Mouse (Mus musculus) myocyte (in vitro differentiated cells): Measurements from ENCODE around the gene Auh. TPM values are rescaled to one million over a fixed set of nuclear protein-coding genes. Genes with fewer than 3 reads are reported as not detected.
A peak's percentile ranks its signal among the peaks of the same experiment; 100 is the strongest.

Experiments used
- H3K27me3 ChIP-seq: one replicate; pipeline ENCODE4 v1.6.1; 2011; ENCODE audit not compliant: control insufficient read depth, insufficient read depth, insufficient read length
- H3K36me3 ChIP-seq: one replicate; pipeline ENCODE4 v1.6.1; 2011; ENCODE audit not compliant: control insufficient read depth, insufficient read depth
- H3K4me2 ChIP-seq: one replicate; pipeline ENCODE4 v1.6.1; 2011; ENCODE audit warnings: low read depth, control low read depth
- H3K4me3 ChIP-seq: one replicate; pipeline ENCODE4 v1.5.1; 2011; ENCODE audit warnings: mild to moderate bottlenecking, control low read depth, moderate library complexity
- H3K79me2 ChIP-seq: one replicate; pipeline ENCODE4 v1.6.1; 2011; ENCODE audit not compliant: control insufficient read depth, insufficient read depth
- H3ac ChIP-seq: one replicate; pipeline ENCODE4 v1.6.1; 2011; ENCODE audit not compliant: control insufficient read depth, insufficient read length
- CEBPB ChIP-seq: IDR thresholded peaks from 2 replicates; pipeline ENCODE4 v1.6.1; 2011; ENCODE audit warnings: mild to moderate bottlenecking, moderate library complexity; ENCODE audit not compliant: poor library complexity, insufficient read depth, severe bottlenecking
- E2F4 ChIP-seq: IDR thresholded peaks from one replicate; pipeline ENCODE4 v1.6.1; 2011; ENCODE audit warnings: mild to moderate bottlenecking, control low read depth, moderate library complexity; ENCODE audit not compliant: insufficient read depth
- MAX ChIP-seq: IDR thresholded peaks from one replicate; pipeline ENCODE4 v1.6.1; 2011; ENCODE audit warnings: low read depth, mild to moderate bottlenecking, control low read depth
- MYOD1 ChIP-seq, 3 experiments: IDR thresholded peaks; one replicate each; pipeline ENCODE4 v1.6.1; 2011; ENCODE audit warnings: control low read depth in 2 of 3, low read depth in 2 of 3, mild to moderate bottlenecking in 2 of 3, moderate library complexity in 1 of 3; ENCODE audit not compliant: insufficient read length in 2 of 3, control insufficient read depth in 1 of 3
- MYOG ChIP-seq, 3 experiments: IDR thresholded peaks; one replicate each; pipeline ENCODE4 v1.6.1; 2011; ENCODE audit warnings: control low read depth in 2 of 3, low read depth in 2 of 3, mild to moderate bottlenecking in 2 of 3; ENCODE audit not compliant: insufficient read length in 2 of 3, control insufficient read depth in 1 of 3, insufficient read depth in 1 of 3
- POLR2A ChIP-seq: IDR thresholded peaks from one replicate; pipeline ENCODE4 v1.6.1; 2011; ENCODE audit warnings: low read depth, mild to moderate bottlenecking, control low read depth, moderate library complexity; ENCODE audit not compliant: insufficient read length
- POLR2AphosphoS2 ChIP-seq: IDR thresholded peaks from one replicate; pipeline ENCODE4 v1.6.1; 2011; ENCODE audit warnings: low read depth, control low read depth; ENCODE audit not compliant: insufficient read length
- REST ChIP-seq: IDR thresholded peaks from one replicate; pipeline ENCODE4 v1.6.1; 2011; ENCODE audit warnings: mild to moderate bottlenecking, control low read depth, moderate library complexity; ENCODE audit not compliant: insufficient read depth, insufficient read length
- SRF ChIP-seq: IDR thresholded peaks from one replicate; pipeline ENCODE4 v1.6.1; 2011; ENCODE audit warnings: low read depth; ENCODE audit not compliant: control insufficient read depth, insufficient read length
- TCF12 ChIP-seq: IDR thresholded peaks from one replicate; pipeline ENCODE4 v1.6.1; 2011; ENCODE audit warnings: mild to moderate bottlenecking, control low read depth; ENCODE audit not compliant: poor library complexity, insufficient read depth, severe bottlenecking
- TCF3 ChIP-seq: IDR thresholded peaks from one replicate; pipeline ENCODE4 v1.6.1; 2011; ENCODE audit warnings: low read depth, control low read depth; ENCODE audit not compliant: insufficient read length
- USF1 ChIP-seq: IDR thresholded peaks from one replicate; pipeline ENCODE4 v1.6.1; 2011; ENCODE audit warnings: low read depth, mild to moderate bottlenecking, control low read depth, moderate library complexity
- polyA plus RNA-seq: library from polyadenylated mRNA; unstranded; fragments of >200 nt; fragmentation: generic; extraction: Trizol; gene quantifications from one replicate; pipeline ENCODE4 v1.2.1, GENCODE M21; 2012; ENCODE audit warnings: missing spikeins

Auh gene
- polyA plus RNA-seq, 1 experiment, result 17.4 TPM

DNA sequence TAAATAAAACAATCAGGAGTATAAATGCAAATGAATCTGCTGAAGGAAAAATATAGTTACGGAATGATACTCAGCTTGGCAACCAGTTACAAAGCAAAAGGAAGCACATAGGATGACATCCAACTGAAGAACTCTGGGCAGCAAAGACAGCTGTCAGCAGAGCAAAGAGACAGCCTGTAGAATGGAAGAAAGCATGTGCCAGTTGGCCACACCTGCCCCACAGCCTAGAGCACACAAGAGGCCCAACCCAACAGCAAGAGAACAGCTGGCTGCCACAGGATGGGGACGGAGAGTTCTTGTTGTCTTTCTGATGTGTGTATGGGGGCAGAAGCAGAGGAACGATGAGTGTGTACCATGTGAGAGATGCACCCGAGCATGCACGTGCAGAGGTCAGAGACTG, 29.8 kb downstream of the Auh start:
- TF ChIP-seq E2F4 (no peak), POLR2A (no peak), TCF3 (peak; percentile 3), MAX (no peak), REST (no peak), USF1 (no peak), MYOG (IDR thresholded peaks at IDR 0.05; ENCODE audit: control insufficient read depth in 1 of 3, insufficient read depth in 1 of 3, insufficient read length in 2 of 3, low read depth in 2 of 3) (peak in 2 of 3 experiments; percentile 31 to 74), MYOD1 (IDR thresholded peaks at IDR 0.05; ENCODE audit: control insufficient read depth in 1 of 3, insufficient read length in 2 of 3, low read depth in 2 of 3) (peak in 2 of 3 experiments; percentile 36 to 77), POLR2AphosphoS2 (no peak), CEBPB (no peak), TCF12 (no peak), SRF (no peak)
- H3K4me2 ChIP-seq, result no peak overlapping the region
- no peaks in the 10 kb centered on the region for H3K79me2 ChIP-seq
- H3K36me3 ChIP-seq, result no peaks in the 10 kb centered on the region
- no peaks in the 10 kb centered on the region for H3K27me3 ChIP-seq
- no peak overlapping the region for H3K4me3 ChIP-seq
- H3ac ChIP-seq, result no peak overlapping the region

DNA sequence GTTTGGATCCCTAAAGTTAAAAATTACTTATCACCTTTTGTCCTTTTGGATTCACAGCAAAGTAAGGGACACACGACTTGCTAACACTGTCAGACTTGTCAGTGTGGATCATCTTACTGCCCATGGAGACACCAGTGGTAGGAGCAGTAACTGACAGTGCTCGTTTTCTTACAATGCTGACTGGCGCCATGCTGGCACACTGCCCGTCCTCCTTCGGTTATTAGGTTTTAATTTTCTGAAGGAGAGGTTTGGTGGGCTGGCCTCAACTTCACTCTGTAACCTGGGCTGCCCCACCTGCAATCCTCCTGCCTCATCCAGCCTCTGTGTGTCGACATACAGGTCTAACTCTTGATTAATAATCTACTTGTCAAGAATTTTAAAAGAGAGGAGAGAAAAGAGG, 31.7 kb downstream of the Auh start:
- H3K27me3 ChIP-seq, result no peaks in the 10 kb centered on the region
- H3ac ChIP-seq, result no peak overlapping the region
- no peak overlapping the region for H3K4me2 ChIP-seq
- no peaks in the 10 kb centered on the region for H3K79me2 ChIP-seq
- no peaks in the 10 kb centered on the region for H3K36me3 ChIP-seq
- no peak for TF ChIP-seq POLR2AphosphoS2
- no peak for TF ChIP-seq TCF12
- TF ChIP-seq POLR2A, result no peak
- TF ChIP-seq TCF3, result no peak
- TF ChIP-seq SRF, result no peak
- no peak for TF ChIP-seq CEBPB
- no peak for TF ChIP-seq MYOD1 (IDR thresholded peaks at IDR 0.05; ENCODE audit: control insufficient read depth in 1 of 3, insufficient read length in 2 of 3, low read depth in 2 of 3)
- TF ChIP-seq MYOG (IDR thresholded peaks at IDR 0.05; ENCODE audit: control insufficient read depth in 1 of 3, insufficient read depth in 1 of 3, insufficient read length in 2 of 3, low read depth in 2 of 3), result no peak
- TF ChIP-seq USF1, result no peak
- TF ChIP-seq MAX, result no peak
- no peak for TF ChIP-seq REST
- TF ChIP-seq E2F4, result no peak
- H3K4me3 ChIP-seq, result no peak overlapping the region

- Histone ChIP-seq H3K36me3 (no peaks in the 10 kb centered on the region), H3K27me3 (no peaks in the 10 kb centered on the region), H3K79me2 (no peaks in the 10 kb centered on the region), H3ac (no peak overlapping the region), H3K4me2 (no peak overlapping the region), H3K4me3 (no peak overlapping the region)
- no peak for TF ChIP-seq SRF
- TF ChIP-seq USF1, result no peak
- no peak for TF ChIP-seq POLR2A
- TF ChIP-seq MYOD1 (IDR thresholded peaks at IDR 0.05; ENCODE audit: control insufficient read depth in 1 of 3, insufficient read length in 2 of 3, low read depth in 2 of 3), result no peak
- TF ChIP-seq MYOG (IDR thresholded peaks at IDR 0.05; ENCODE audit: control insufficient read depth in 1 of 3, insufficient read depth in 1 of 3, insufficient read length in 2 of 3, low read depth in 2 of 3), result no peak
- TF ChIP-seq E2F4, result no peak
- no peak for TF ChIP-seq TCF3
- TF ChIP-seq MAX, result no peak
These were observed 36.7 kb downstream of the Auh start for GRCm38 (mm10) chr13:52892791-52893190.

- H3K4me2 ChIP-seq, result peak overlapping the region; percentile 65
- no peaks in the 10 kb centered on the region for H3K79me2 ChIP-seq
- TF ChIP-seq MYOD1 (IDR thresholded peaks at IDR 0.05; ENCODE audit: control insufficient read depth in 1 of 3, insufficient read length in 2 of 3, low read depth in 2 of 3), result peak; percentile 21 to 74 (median 46)
- TF ChIP-seq CEBPB, result peak; percentile 100
- TF ChIP-seq POLR2AphosphoS2, result no peak
- TF ChIP-seq SRF, result no peak
- peak; percentile 5 for TF ChIP-seq TCF3
- peak in 2 of 3 experiments; percentile 43 to 56 for TF ChIP-seq MYOG (IDR thresholded peaks at IDR 0.05; ENCODE audit: control insufficient read depth in 1 of 3, insufficient read depth in 1 of 3, insufficient read length in 2 of 3, low read depth in 2 of 3)
- no peak for TF ChIP-seq E2F4
These were observed 37.4 kb downstream of the Auh start for GRCm38 (mm10) chr13:52892065-52892503.

DNA sequence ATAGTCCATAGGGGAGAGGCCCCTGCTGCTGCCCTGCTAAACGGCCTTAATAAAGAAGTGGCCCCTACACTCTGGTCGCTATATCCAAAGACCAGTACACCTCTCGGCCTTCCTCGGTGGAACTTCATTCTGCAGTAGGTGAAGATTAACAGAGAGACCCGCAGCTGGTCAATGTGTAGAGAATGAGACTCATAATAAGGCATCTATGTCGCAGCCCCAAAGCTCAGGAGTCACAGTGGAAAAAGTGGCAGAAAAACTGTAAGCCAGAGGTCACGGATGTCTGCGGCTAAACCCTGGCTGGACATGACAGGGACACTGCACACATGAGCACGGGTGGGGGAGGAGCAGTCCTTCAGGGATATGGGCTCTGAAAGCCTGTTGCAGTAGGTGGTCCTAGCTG, 39.2 kb downstream of the Auh start:
- no peak overlapping the region for H3ac ChIP-seq
- no peak overlapping the region for H3K4me2 ChIP-seq
- no peaks in the 10 kb centered on the region for H3K36me3 ChIP-seq
- TF ChIP-seq TCF3 (no peak), MAX (no peak), REST (no peak), CEBPB (no peak), TCF12 (no peak), USF1 (no peak), SRF (no peak), POLR2A (no peak), POLR2AphosphoS2 (no peak), MYOD1 (IDR thresholded peaks at IDR 0.05; ENCODE audit: control insufficient read depth in 1 of 3, insufficient read length in 2 of 3, low read depth in 2 of 3) (no peak), MYOG (IDR thresholded peaks at IDR 0.05; ENCODE audit: control insufficient read depth in 1 of 3, insufficient read depth in 1 of 3, insufficient read length in 2 of 3, low read depth in 2 of 3) (no peak), E2F4 (no peak)
- H3K4me3 ChIP-seq, result no peak overlapping the region
- no peaks in the 10 kb centered on the region for H3K27me3 ChIP-seq
- H3K79me2 ChIP-seq, result no peaks in the 10 kb centered on the region

More at GRCm38 (mm10) chr13:52892065-52892503, 37.4 kb downstream of the Auh start:
- no peaks in the 10 kb centered on the region for H3K27me3 ChIP-seq
- no peak overlapping the region for H3ac ChIP-seq
- no peaks in the 10 kb centered on the region for H3K36me3 ChIP-seq
- H3K4me3 ChIP-seq, result no peak overlapping the region
